Mouse (Mus musculus) megakaryocyte, embryonic 14.5 days (primary cell): ENCODE data around the gene Msi1. TPM values are rescaled to one million over a fixed set of nuclear protein-coding genes. Genes with fewer than 3 reads are reported as not detected.
"Not testable (repeated sequence)": the region's sequence is repeated elsewhere in the genome, so short reads cannot be mapped to it uniquely, and the experiment has no call there.

ENCODE experiments used
- H3K27me3 ChIP-seq: replicated peaks from 2 replicates; pipeline ENCODE3; 2012; ENCODE audit warnings: inconsistent platforms
- H3K36me3 ChIP-seq: replicated peaks from 2 replicates; pipeline ENCODE3; 2012; ENCODE audit warnings: low read length, inconsistent platforms, mixed read lengths
- H3K4me1 ChIP-seq: 2 replicates; pipeline ENCODE4 v1.6.1; 2012; ENCODE audit warnings: inconsistent platforms
- H3K4me3 ChIP-seq: replicated peaks from 2 replicates; pipeline ENCODE3; 2012; ENCODE audit warnings: moderate library complexity, mild to moderate bottlenecking, inconsistent platforms
- H3K9me3 ChIP-seq: 2 replicates; pipeline ENCODE4 v1.6.1; 2012; ENCODE audit warnings: inconsistent platforms
- FLI1 ChIP-seq: IDR thresholded peaks from 2 replicates; pipeline ENCODE4 v1.6.1; 2012; ENCODE audit warnings: low read length, inconsistent platforms, mixed read lengths
- GATA1 ChIP-seq: IDR thresholded peaks from 3 replicates; pipeline ENCODE4 v1.6.1; 2012; ENCODE audit warnings: mixed read lengths, low read length, inconsistent platforms, borderline replicate concordance
- polyA plus RNA-seq: library from polyadenylated mRNA; stranded (reverse); fragments of >175 nt; gene quantifications from 2 replicates; pipeline ENCODE4 v1.2.3, GENCODE M21; 2012; ENCODE audit warnings: low replicate concordance; ENCODE audit not compliant: insufficient read depth

The Msi1 gene
- polyA plus RNA-seq, 1 experiment, result 0.02 TPM

DNA sequence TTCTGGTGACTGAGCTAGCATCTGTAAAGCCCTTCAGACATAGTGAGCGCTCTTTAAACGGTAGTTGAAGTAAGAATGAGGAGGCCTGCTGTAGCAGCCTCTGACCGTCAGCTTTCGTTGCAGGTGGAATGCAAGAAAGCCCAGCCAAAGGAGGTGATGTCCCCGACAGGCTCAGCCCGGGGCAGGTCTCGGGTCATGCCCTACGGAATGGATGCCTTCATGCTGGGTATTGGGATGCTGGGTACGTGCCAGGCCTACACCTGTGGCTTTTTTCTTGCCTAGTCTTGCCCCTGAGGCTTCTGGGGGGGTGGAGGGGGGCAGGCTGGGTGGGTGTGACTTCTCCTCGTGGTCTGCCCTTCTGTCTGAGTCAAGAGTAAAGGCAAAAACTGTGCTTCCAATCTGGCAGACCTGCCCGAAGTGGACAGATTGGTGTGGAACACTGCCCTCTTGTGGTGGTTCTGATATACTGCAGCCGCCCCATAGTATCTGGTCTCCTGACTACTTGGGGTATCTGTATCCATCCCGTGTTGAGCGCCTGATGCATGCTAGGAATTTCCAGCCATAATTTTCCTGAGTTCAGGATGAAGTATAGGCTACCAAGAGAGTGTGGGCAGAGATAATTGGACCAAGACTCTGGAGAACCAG lies 11.9 kb downstream of the Msi1 start:
- no peaks in the 10 kb centered on the region for H3K9me3 ChIP-seq
- no peak overlapping the region for H3K4me3 ChIP-seq
- TF ChIP-seq GATA1 (no peak), FLI1 (no peak)
- H3K4me1 ChIP-seq, result peaks cover 6% of the 10 kb centered on the region; the same call in 1 of the 2 replicates
- peaks cover 63% of the 10 kb centered on the region for H3K27me3 ChIP-seq
- H3K36me3 ChIP-seq, result no peaks in the 10 kb centered on the region

DNA sequence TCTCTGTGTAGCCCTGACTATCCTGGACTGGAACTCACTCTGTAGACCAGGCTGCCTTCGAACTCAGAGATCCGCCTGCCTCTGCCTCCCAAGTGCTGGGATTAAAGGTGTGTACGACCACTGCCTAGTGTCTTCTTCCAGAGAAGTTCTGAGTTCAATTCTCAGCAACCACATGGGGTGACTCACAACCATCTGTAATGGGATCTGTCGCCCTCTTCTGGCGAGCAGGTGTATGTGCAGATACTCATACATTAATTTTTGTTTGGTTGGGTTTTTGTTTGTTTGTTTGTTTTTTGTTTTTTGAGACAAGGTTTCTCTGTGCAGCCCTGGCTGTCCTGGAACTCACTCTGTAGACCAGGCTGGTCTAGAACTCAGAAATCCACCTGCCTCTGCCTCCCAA lies 13.3 kb downstream of the Msi1 start:
- H3K36me3 ChIP-seq, H3K9me3 ChIP-seq, H3K4me3 ChIP-seq: not testable (repeated sequence)

DNA sequence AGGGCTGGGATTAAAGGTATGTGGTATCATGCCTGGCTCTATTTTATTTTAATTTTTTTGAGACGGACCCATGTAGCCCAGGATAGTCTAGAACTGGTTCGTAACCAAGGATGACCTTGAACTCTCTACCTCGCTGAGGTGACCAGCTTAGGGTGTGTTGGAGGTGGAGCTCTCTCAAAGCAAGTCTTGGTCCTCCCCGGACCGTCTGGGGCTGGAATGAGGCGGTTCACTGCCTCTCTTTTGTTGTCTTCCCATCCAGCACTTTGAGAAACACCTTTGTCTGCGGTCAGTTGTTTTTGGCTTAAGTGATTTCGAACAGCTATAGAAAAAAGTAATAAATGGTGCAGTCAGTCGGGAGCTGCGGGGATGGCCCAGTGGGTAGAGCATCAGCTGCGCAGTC lies 14.7 kb downstream of the Msi1 start:
- Histone ChIP-seq H3K4me3 (no peak overlapping the region), H3K27me3 (peaks cover 52% of the 10 kb centered on the region)
- TF ChIP-seq FLI1 (no peak), GATA1 (no peak)

More for the DNA sequence above, 13.3 kb downstream of the Msi1 start:
- not testable (repeated sequence) for H3K4me1 ChIP-seq
- peaks cover 60% of the 10 kb centered on the region for H3K27me3 ChIP-seq

DNA sequence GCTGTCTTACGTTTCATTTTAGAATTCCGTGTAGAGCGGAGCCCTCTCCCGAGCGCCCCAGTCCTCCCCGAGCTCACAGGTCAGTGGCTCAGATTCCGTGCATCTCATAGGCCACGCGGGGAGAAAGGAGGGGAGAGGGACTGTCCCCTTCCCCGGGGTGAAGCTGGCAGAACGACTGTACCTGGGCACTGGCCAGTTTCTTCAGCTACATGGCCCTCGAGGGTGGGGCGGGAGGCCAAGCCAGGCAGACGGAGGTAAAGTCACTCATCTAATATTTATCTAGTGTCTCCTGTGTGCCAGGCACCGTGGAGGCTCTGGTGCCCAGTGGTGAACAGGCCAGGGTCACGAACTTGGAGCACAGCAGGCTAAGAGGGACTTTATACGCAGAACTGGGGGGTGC lies 17.7 kb downstream of the Msi1 start:
- H3K4me1 ChIP-seq, result peaks cover 10% of the 10 kb centered on the region
- peaks cover 57% of the 10 kb centered on the region for H3K27me3 ChIP-seq
- no peak overlapping the region for H3K4me3 ChIP-seq
- H3K36me3 ChIP-seq, result no peaks in the 10 kb centered on the region
- no peaks in the 10 kb centered on the region for H3K9me3 ChIP-seq
- no peak for TF ChIP-seq FLI1
- no peak for TF ChIP-seq GATA1

More for the DNA sequence above, 14.7 kb downstream of the Msi1 start:
- no peaks in the 10 kb centered on the region for H3K9me3 ChIP-seq
- H3K36me3 ChIP-seq, result no peaks in the 10 kb centered on the region
- H3K4me1 ChIP-seq, result peaks cover 4% of the 10 kb centered on the region; the same call in 1 of the 2 replicates

DNA sequence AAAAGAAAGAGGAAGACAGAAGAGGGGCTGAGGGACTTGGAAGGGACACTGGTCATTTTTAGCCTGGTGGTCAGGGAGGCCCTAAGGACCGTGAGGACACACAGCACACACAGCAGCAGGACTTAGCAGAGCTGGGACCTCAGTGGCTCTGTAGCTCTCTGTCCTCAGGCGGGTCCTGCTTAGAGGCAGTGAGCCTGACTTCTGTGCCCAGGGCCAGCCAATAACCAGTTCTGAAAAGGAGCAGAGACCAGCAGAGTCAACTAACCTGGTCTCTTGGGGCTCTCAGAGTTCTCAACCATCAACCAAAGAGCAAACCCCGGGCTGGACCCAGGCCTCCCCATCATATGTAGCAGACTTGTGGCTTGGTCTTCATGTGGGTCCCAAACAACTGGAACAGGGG lies 19.8 kb downstream of the Msi1 start:
- Histone ChIP-seq H3K4me3 (no peak overlapping the region), H3K4me1 (peaks cover 10% of the 10 kb centered on the region), H3K27me3 (peaks cover 64% of the 10 kb centered on the region), H3K9me3 (no peaks in the 10 kb centered on the region), H3K36me3 (no peaks in the 10 kb centered on the region)
- TF ChIP-seq FLI1, result no peak
- TF ChIP-seq GATA1, result no peak

DNA sequence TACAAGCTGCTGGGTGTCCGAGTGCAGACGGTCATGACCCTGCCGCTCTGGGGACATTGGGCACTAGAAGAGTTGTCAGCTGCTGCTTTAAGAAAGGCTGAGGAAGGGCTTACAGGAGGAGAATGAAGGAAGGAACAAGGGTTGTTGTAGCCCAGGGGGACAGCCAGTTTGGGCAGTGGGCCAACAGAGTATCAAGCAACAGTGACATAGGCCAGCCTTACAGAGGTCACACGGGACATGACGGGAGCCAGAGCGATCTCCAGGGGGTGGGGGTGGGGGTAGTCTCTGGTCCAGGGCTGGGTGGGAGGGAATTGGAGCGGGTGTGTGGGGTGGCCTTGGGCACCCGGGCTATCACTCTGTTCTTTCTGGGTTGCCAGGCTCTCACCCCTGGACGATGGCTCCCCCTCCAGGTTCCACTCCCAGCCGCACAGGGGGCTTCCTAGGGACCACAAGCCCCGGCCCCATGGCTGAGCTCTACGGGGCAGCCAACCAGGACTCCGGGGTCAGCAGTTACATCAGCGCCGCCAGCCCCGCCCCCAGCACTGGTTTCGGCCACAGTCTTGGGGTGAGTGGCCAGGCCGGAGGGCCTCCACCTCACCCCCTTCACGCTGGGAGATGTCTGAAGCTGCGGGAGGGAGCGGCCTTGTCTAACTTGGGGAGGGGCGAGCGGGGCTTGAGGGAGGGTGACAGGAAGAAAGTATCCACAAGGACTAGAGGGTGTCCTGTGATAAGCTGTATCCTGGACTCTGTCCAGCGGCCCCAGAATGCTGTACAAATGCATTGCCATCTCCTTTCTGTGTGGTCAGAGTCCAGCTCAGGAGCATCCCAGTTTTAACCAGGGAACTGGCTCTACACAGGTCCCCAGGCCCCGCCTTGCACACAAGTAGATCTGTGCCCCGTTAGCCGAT lies 21.3 kb downstream of the Msi1 start:
- no peak for TF ChIP-seq GATA1
- no peak for TF ChIP-seq FLI1
- Histone ChIP-seq H3K4me1 (peaks cover 10% of the 10 kb centered on the region), H3K36me3 (no peaks in the 10 kb centered on the region)

DNA sequence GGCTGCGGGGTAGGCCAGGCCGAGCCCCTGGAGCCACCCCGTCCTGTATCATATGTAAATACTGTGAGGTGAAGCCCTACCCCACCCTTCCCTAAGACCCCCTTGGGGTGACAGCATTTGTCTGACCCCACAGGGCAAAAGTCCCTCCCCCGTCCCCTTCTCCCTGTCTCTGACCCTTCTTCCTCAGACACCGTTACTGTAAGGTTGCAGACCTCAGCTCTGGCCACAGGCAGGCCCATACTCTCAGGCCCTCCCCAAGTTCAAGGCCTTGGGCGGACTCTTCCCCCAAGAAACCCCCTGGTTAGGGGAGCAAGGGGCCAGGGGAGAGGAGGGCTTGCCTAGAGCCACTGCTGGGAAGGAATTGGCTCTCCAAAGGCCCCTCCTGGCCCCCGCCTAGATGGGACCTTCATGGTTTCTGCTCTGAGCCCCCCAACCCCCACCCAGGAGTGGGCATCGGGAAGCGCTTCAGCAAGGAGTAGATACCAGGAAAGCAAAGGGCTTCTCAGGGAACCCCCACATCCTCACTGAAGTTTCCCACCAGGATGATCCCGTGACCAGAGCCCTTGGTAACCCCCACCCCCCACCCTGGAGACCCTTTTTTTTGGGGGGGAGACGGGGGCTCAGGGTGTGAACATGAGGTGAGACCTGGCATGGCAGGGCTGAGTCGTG lies 25.2 kb downstream of the Msi1 start:
- H3K9me3 ChIP-seq, result no peaks in the 10 kb centered on the region
- H3K4me1 ChIP-seq, result peaks cover 10% of the 10 kb centered on the region
- no peaks in the 10 kb centered on the region for H3K36me3 ChIP-seq
- TF ChIP-seq FLI1, result no peak
- no peak for TF ChIP-seq GATA1
- H3K27me3 ChIP-seq, result peaks cover 60% of the 10 kb centered on the region
- H3K4me3 ChIP-seq, result no peak overlapping the region

More for the DNA sequence above, 21.3 kb downstream of the Msi1 start:
- Histone ChIP-seq H3K27me3 (peaks cover 56% of the 10 kb centered on the region), H3K9me3 (no peaks in the 10 kb centered on the region), H3K4me3 (no peak overlapping the region)

DNA sequence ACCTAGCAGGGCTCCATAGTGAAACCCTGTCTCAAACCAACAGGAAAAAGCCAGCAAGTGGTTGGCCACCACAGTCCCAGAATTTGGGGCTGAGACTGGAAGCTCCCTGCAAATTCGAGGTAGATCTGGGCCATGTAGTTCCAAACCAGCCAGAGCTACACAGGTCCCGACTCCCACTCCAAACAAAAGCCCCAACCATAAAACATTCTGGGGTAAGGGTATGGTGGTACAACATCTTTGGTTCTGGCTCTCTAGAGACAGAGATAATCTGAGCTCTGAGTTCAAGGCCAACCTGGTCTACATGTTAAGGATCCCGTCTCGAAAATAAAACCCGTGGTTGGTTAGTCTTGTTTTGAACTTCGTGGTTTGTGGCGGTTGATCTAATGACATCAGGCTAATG lies 26.4 kb downstream of the Msi1 start:
- TF ChIP-seq FLI1, result no peak
- TF ChIP-seq GATA1, result no peak
- Histone ChIP-seq H3K4me3 (no peak overlapping the region), H3K9me3 (no peaks in the 10 kb centered on the region), H3K27me3 (peaks cover 63% of the 10 kb centered on the region), H3K36me3 (no peaks in the 10 kb centered on the region), H3K4me1 (peaks cover 11% of the 10 kb centered on the region)

DNA sequence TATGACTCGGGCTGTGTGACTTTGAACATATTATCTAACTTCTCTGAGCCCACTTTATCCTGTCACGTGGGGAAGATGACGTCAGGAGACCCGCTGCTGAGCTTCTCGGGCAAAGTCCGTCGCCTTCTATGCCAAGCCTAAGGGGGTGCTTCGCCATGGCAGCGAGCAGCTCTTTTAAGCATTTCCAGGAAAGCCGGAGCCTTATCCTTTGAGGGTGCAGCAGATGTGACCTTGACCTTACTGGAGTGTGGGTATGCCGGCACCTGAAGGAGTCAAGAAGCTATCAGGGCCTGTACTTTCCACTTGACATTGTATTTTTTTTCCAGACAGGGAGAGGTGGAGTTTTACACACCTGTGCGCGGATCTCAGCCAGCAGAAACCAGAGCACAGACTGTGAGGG lies 29.5 kb downstream of the Msi1 start:
- TF ChIP-seq GATA1 (no peak), FLI1 (no peak)
- Histone ChIP-seq H3K4me1 (peaks cover 4% of the 10 kb centered on the region; the same call in 1 of the 2 replicates), H3K27me3 (peaks cover 50% of the 10 kb centered on the region), H3K9me3 (no peaks in the 10 kb centered on the region), H3K4me3 (no peak overlapping the region), H3K36me3 (no peaks in the 10 kb centered on the region)
